Mouse (Mus musculus) megakaryocyte-erythroid progenitor cell, adult 5 weeks (primary cell): ENCODE measurements around the gene Grid2ip. TPM values are rescaled to one million over a fixed set of nuclear protein-coding genes. Genes with fewer than 3 reads are reported as not detected.

Experiments
- polyA plus RNA-seq: library from polyadenylated mRNA; stranded (reverse); fragments of >175 nt; gene quantifications from 2 replicates; pipeline ENCODE4 v1.2.3, GENCODE M21; 2012

The Grid2ip gene
- polyA plus RNA-seq = 0.03 TPM in 1 of 2 replicates, not detected in the other

GRCm38 (mm10) chr5:143356686-143357388, at the start of gene Grid2ip:
TSS of gene Grid2ip (plus strand) at chr5:143357338.

GRCm38 (mm10) chr5:143314730-143315513, 42.2 kb upstream of the Grid2ip start, which contains the start of gene E130309D02Rik:
TSS of gene E130309D02Rik (minus strand) at chr5:143315360.

GRCm38 (mm10) chr5:143328690-143329495, 28.2 kb upstream of the Grid2ip start, which contains the start of gene Zdhhc4:
TSS of gene Zdhhc4 (minus strand) at chr5:143329256.

GRCm38 (mm10) chr5:143403221-143404147, 46.3 kb downstream of the Grid2ip start, which contains the start of gene Kdelr2:
TSS of gene Kdelr2 (plus strand) at chr5:143403838.

Other genes with a start within 250 kb of the Grid2ip start
- gene Rnf216, start 244.3 kb upstream of the Grid2ip start, polyA plus RNA-seq = 30.2 and 35.6 TPM in 2 replicates
- not detected in 2 replicates for gene Olfr718-ps1, start 209.8 kb upstream of the Grid2ip start, polyA plus RNA-seq
- 1.5 and 2.2 TPM in 2 replicates for gene Rbak, start 176.6 kb upstream of the Grid2ip start, polyA plus RNA-seq
- gene Spdye4b, start 176.3 kb upstream of the Grid2ip start, polyA plus RNA-seq = not detected in 2 replicates
- gene Spdye4a, start 130.4 kb upstream of the Grid2ip start, polyA plus RNA-seq = not detected in 2 replicates
- 3.2 and 4.8 TPM in 2 replicates for gene Zfp12, start 122.2 kb upstream of the Grid2ip start, polyA plus RNA-seq
- gene Zfp316, start 87.3 kb upstream of the Grid2ip start, polyA plus RNA-seq = 7.6 and 10.0 TPM in 2 replicates
- gene Zfp853, start 63.7 kb upstream of the Grid2ip start, polyA plus RNA-seq = 0.17 and 0.20 TPM in 2 replicates
- 108 and 111 TPM in 2 replicates for gene E130309D02Rik, start 42.0 kb upstream of the Grid2ip start, polyA plus RNA-seq
- gene Zdhhc4, start 28.1 kb upstream of the Grid2ip start, polyA plus RNA-seq = 81.5 and 83.9 TPM in 2 replicates
- 37.7 and 58.5 TPM in 2 replicates for gene Kdelr2, start 46.5 kb downstream of the Grid2ip start, polyA plus RNA-seq
- gene Daglb, start 107.2 kb downstream of the Grid2ip start, polyA plus RNA-seq = 5.4 and 9.0 TPM in 2 replicates
- 101 and 114 TPM in 2 replicates for gene Rac1, start 170.7 kb downstream of the Grid2ip start, polyA plus RNA-seq